In genomic region chr10:78009184-78009944, GRCm38 (mm10) we compare ENCODE assay signal across 8 mouse cellular contexts. TPM values are rescaled to one million over a fixed set of nuclear protein-coding genes. Genes with fewer than 3 reads are reported as not detected.
A peak's percentile ranks its signal among the peaks of the same experiment; 100 is the strongest.
DNase-seq lines count a peak whose midpoint lies in the region; ATAC-seq and TF ChIP-seq lines count a peak whose summit lies in the region.

No protein-coding gene starts in this region.

- peak overlapping the region; percentile 88 for H3K4me2 ChIP-seq in embryonic facial prominence, embryonic 15.5 days (replicated peaks)
- H3K4me2 ChIP-seq in kidney, embryonic 15.5 days: peak overlapping the region; percentile 86

- no peaks in the 10 kb centered on the region for H3K27me3 ChIP-seq in embryonic facial prominence, embryonic 15.5 days
- H3K27me3 ChIP-seq in heart, embryonic 10.5 days (ENCODE audit: insufficient read depth, poor library complexity, severe bottlenecking): no peaks in the 10 kb centered on the region
- no peaks in the 10 kb centered on the region for H3K27me3 ChIP-seq in kidney, embryonic 15.5 days

- peak; percentile 61; the same call in 1 of the 2 replicates for TF ChIP-seq CTCF in bone marrow, adult 2 months (IDR thresholded peaks at IDR 0.05; ENCODE audit: control insufficient read depth, insufficient read depth, low read length)

- peak; percentile 56; the same call in 1 of the 2 replicates for TF ChIP-seq POLR2A in bone marrow, adult 2 months (IDR thresholded peaks at IDR 0.05; ENCODE audit: borderline replicate concordance, control insufficient read depth, low read depth, low read length)

- WGBS in bone marrow, adult 2 months: under 1% methylated on average over 59 of the region's 59 CpGs
- under 1% methylated on average over 58 of the region's 59 CpGs for WGBS in embryonic facial prominence, embryonic 15.5 days
- under 1% methylated on average over 59 of the region's 59 CpGs for WGBS in heart, embryonic 10.5 days
- under 1% methylated on average over 58 of the region's 59 CpGs for WGBS in kidney, embryonic 15.5 days

- peak overlapping the region; percentile 87 for H3K9ac ChIP-seq in embryonic facial prominence, embryonic 15.5 days
- peak overlapping the region; percentile 86 for H3K9ac ChIP-seq in kidney, embryonic 15.5 days

- no peaks in the 10 kb centered on the region for H3K4me1 ChIP-seq in bone marrow, adult 2 months (ENCODE audit: control insufficient read depth, insufficient read depth, low read length)
- H3K4me1 ChIP-seq in embryonic facial prominence, embryonic 15.5 days: peaks cover 35% of the 10 kb centered on the region
- peaks cover 51% of the 10 kb centered on the region for H3K4me1 ChIP-seq in heart, embryonic 10.5 days
- H3K4me1 ChIP-seq in kidney, embryonic 15.5 days: peaks cover 43% of the 10 kb centered on the region

- no peaks in the 10 kb centered on the region for H3K9me3 ChIP-seq in embryonic facial prominence, embryonic 15.5 days (replicated peaks)
- no peaks in the 10 kb centered on the region for H3K9me3 ChIP-seq in heart, embryonic 10.5 days
- no peaks in the 10 kb centered on the region for H3K9me3 ChIP-seq in kidney, embryonic 15.5 days (replicated peaks)

- peak overlapping the region; percentile 93 for H3K4me3 ChIP-seq in bone marrow, adult 2 months (replicated peaks; ENCODE audit: control insufficient read depth, low read depth, low read length)
- peak overlapping the region; percentile 89 for H3K4me3 ChIP-seq in embryonic facial prominence, embryonic 15.5 days (replicated peaks)
- H3K4me3 ChIP-seq in heart, embryonic 10.5 days: peak overlapping the region; percentile 90
- peak overlapping the region; percentile 72 for H3K4me3 ChIP-seq in kidney, embryonic 15.5 days (replicated peaks)

- H3K27ac ChIP-seq in bone marrow, adult 2 months (ENCODE audit: control insufficient read depth, insufficient read depth, low read depth, low read length, poor library complexity): peak overlapping the region; percentile 95
- H3K27ac ChIP-seq in embryonic facial prominence, embryonic 15.5 days (replicated peaks): peak overlapping the region; percentile 98
- peak overlapping the region; percentile 99 for H3K27ac ChIP-seq in heart, embryonic 10.5 days
- peak overlapping the region; percentile 99 for H3K27ac ChIP-seq in kidney, embryonic 15.5 days

- peak; percentile 96 for ATAC-seq in embryonic facial prominence, embryonic 15.5 days (ENCODE audit: insufficient number of reproducible peaks, low FRiP score, low TSS enrichment, low read depth)
- ATAC-seq in kidney, embryonic 15.5 days (replicated peaks; ENCODE audit: low FRiP score): peak; percentile 97
- ATAC-seq in monocyte, adult 5-6 weeks (replicated peaks; ENCODE audit: insufficient number of reproducible peaks, low FRiP score, low TSS enrichment, poor library complexity, severe bottlenecking): peak; percentile 90

- H3K36me3 ChIP-seq in embryonic facial prominence, embryonic 15.5 days: peaks cover 2% of the 10 kb centered on the region; the same call in 1 of the 2 replicates
- H3K36me3 ChIP-seq in heart, embryonic 10.5 days: peaks cover 19% of the 10 kb centered on the region
- H3K36me3 ChIP-seq in kidney, embryonic 15.5 days: peaks cover 10% of the 10 kb centered on the region

- peak; percentile 96 for DNase-seq in 416B (ENCODE audit: low read depth)
- peak; percentile 99 for DNase-seq in heart, embryonic 10.5 days (ENCODE audit: low spot score)
- peak; percentile 100 for DNase-seq in liver
- DNase-seq in spleen, postnatal 4 days (ENCODE audit: low spot score in 2 of 2): peak; percentile 99

RNA-seq across cellular contexts. Expression of gene Pfkl, which starts 0.5 kb away (rescaled TPM):
- 8.0 and 13.3 TPM in 2 replicates for polyA plus RNA-seq in bone marrow, adult 2 months (2011; ENCODE audit: insufficient read depth, insufficient read length, low replicate concordance, missing spikeins)
- 129 and 148 TPM in 2 replicates for polyA plus RNA-seq in embryonic facial prominence, embryonic 15.5 days (2015; fragmentation: Nextera tagmentation; extraction: Ambion mirVana)
- polyA plus RNA-seq in heart, embryonic 10.5 days (2016; fragmentation: Nextera tagmentation; extraction: Ambion mirVana): 264 and 274 TPM in 2 replicates
- polyA plus RNA-seq in kidney, embryonic 15.5 days (2015; fragmentation: Nextera tagmentation; extraction: Ambion mirVana): 149 and 164 TPM in 2 replicates
- 46.0 to 51.9 TPM (median 46.4 TPM) in 3 replicates for total RNA-seq in monocyte, adult 5-6 weeks (2017)

RNA-seq across cellular contexts. Expression of gene 1810043G02Rik, which starts 31.0 kb away (rescaled TPM):
- 4.4 and 5.8 TPM in 2 replicates for polyA plus RNA-seq in bone marrow, adult 2 months (2011; ENCODE audit: insufficient read depth, insufficient read length, low replicate concordance, missing spikeins)
- polyA plus RNA-seq in embryonic facial prominence, embryonic 15.5 days (2015; fragmentation: Nextera tagmentation; extraction: Ambion mirVana): 31.0 and 32.7 TPM in 2 replicates
- 16.9 and 23.1 TPM in 2 replicates for polyA plus RNA-seq in heart, embryonic 10.5 days (2016; fragmentation: Nextera tagmentation; extraction: Ambion mirVana)
- 29.5 and 32.1 TPM in 2 replicates for polyA plus RNA-seq in kidney, embryonic 15.5 days (2015; fragmentation: Nextera tagmentation; extraction: Ambion mirVana)
- 4.8 to 8.2 TPM (median 5.5 TPM) in 3 replicates for total RNA-seq in monocyte, adult 5-6 weeks (2017)

RNA-seq across cellular contexts. Expression of gene Dnmt3l, which starts 32.4 kb away (rescaled TPM):
- polyA plus RNA-seq in bone marrow, adult 2 months (2011; ENCODE audit: insufficient read depth, insufficient read length, low replicate concordance, missing spikeins): 6.7 TPM in 1 of 2 replicates, not detected in the other
- polyA plus RNA-seq in embryonic facial prominence, embryonic 15.5 days (2015; fragmentation: Nextera tagmentation; extraction: Ambion mirVana): 0.39 and 0.65 TPM in 2 replicates
- polyA plus RNA-seq in heart, embryonic 10.5 days (2016; fragmentation: Nextera tagmentation; extraction: Ambion mirVana): not detected in 2 replicates
- 0.68 and 1.1 TPM in 2 replicates for polyA plus RNA-seq in kidney, embryonic 15.5 days (2015; fragmentation: Nextera tagmentation; extraction: Ambion mirVana)
- total RNA-seq in monocyte, adult 5-6 weeks (2017): not detected in 3 replicates

RNA-seq across cellular contexts. Expression of gene Aire, which starts 34.0 kb away (rescaled TPM):
- polyA plus RNA-seq in bone marrow, adult 2 months (2011; ENCODE audit: insufficient read depth, insufficient read length, low replicate concordance, missing spikeins): not detected in 2 replicates
- polyA plus RNA-seq in embryonic facial prominence, embryonic 15.5 days (2015; fragmentation: Nextera tagmentation; extraction: Ambion mirVana): 0.30 and 0.31 TPM in 2 replicates
- polyA plus RNA-seq in heart, embryonic 10.5 days (2016; fragmentation: Nextera tagmentation; extraction: Ambion mirVana): 0.18 and 0.45 TPM in 2 replicates
- 1.6 TPM in 2 replicates for polyA plus RNA-seq in kidney, embryonic 15.5 days (2015; fragmentation: Nextera tagmentation; extraction: Ambion mirVana)
- total RNA-seq in monocyte, adult 5-6 weeks (2017): not detected in 3 replicates

RNA-seq across cellular contexts. Expression of gene Trpm2, which starts 39.0 kb away (rescaled TPM):
- polyA plus RNA-seq in bone marrow, adult 2 months (2011; ENCODE audit: insufficient read depth, insufficient read length, low replicate concordance, missing spikeins): 19.2 and 53.7 TPM in 2 replicates
- 0.60 and 0.79 TPM in 2 replicates for polyA plus RNA-seq in embryonic facial prominence, embryonic 15.5 days (2015; fragmentation: Nextera tagmentation; extraction: Ambion mirVana)
- polyA plus RNA-seq in heart, embryonic 10.5 days (2016; fragmentation: Nextera tagmentation; extraction: Ambion mirVana): 0.43 TPM in 2 replicates
- 0.32 and 0.97 TPM in 2 replicates for polyA plus RNA-seq in kidney, embryonic 15.5 days (2015; fragmentation: Nextera tagmentation; extraction: Ambion mirVana)
- total RNA-seq in monocyte, adult 5-6 weeks (2017): 27.0 to 37.5 TPM (median 35.8 TPM) in 3 replicates

Comparison
In these comparisons a context has a peak if more than half of its experiments do, and no peak if none do; other contexts are left out.
1. Peak in every context shown above with its lines: DNase-seq, ATAC-seq, H3K4me3 ChIP-seq and H3K27ac ChIP-seq.